Mouse (Mus musculus): ENCODE measurements around the gene Tmem229a.

DNA sequence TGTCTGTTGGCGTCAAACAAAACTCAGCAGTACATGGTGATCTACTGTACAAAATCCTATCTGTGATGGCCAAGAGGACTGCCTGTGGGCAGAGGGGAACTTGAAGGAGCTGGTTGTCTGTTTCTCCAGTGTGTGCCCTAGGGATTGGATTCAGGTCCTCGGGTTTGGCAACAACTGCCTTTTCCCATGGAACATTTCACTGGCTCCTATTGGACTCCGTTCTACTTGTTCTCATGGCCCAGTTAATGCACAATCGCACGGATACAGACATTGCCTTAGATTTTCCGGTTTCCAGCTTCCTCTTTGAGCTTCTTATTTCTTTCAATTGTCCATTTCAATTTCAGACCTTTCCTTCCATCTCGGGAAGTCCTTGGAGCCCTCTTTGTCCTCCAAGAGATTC, 11.6 kb upstream of the Tmem229a start:
- TF ChIP-seq CTCF (IDR thresholded peaks at IDR 0.05; ENCODE audit: insufficient read depth, low read length) (no peak), POLR2A (IDR thresholded peaks at IDR 0.05; ENCODE audit: borderline replicate concordance, extremely low read depth, low read depth, low read length) (no peak)
